Mouse (Mus musculus) frontal cortex, postnatal 36 days (tissue): ENCODE measurements at regions not wholly inside any gene's neighbourhood (a gene's known extent, or its start where the extent isn't known, plus 50 kb on each side); places are given as distances from the start of the nearest gene placed in this dataset.
A peak's percentile ranks its signal among the peaks of the same experiment; 100 is the strongest.
"Not testable (repeated sequence)": the region's sequence is repeated elsewhere in the genome, so short reads cannot be mapped to it uniquely, and the experiment has no call there.

Experiments
- DNase-seq, 2 experiments: peaks; one replicate each; pipeline ENCODE4 v3.0.0; 2022; ENCODE audit warnings: low spot score in 2 of 2

- no peak for DNase-seq
Measured at GRCm38 (mm10) chr2:146724142-146724679, 131.5 kb upstream of the Kiz start.

GRCm38 (mm10) chr2:146724924-146725555 is 130.6 kb upstream of the Kiz start:
- no peak for DNase-seq

- DNase-seq, result no peak
Measured at GRCm38 (mm10) chr2:146728693-146729092, 127.0 kb upstream of the Kiz start.

- DNase-seq, result no peak
Measured at GRCm38 (mm10) chr2:146731081-146731480, 124.6 kb upstream of the Kiz start.

GRCm38 (mm10) chr2:146732891-146733290 is 122.8 kb upstream of the Kiz start:
- DNase-seq, result not testable (repeated sequence)

- DNase-seq, result no peak
Measured at GRCm38 (mm10) chr2:146744396-146744795, 111.3 kb upstream of the Kiz start.

- no peak for DNase-seq
Measured at GRCm38 (mm10) chr2:146745012-146745682, 110.5 kb upstream of the Kiz start.

GRCm38 (mm10) chr2:146745683-146746047 is 110.0 kb upstream of the Kiz start:
- DNase-seq, result peak; percentile 49 to 55

GRCm38 (mm10) chr2:146753988-146754387 is 101.7 kb upstream of the Kiz start:
- DNase-seq, result no peak

- DNase-seq, result no peak
Measured at GRCm38 (mm10) chr2:146763522-146764144, 92.0 kb upstream of the Kiz start.

GRCm38 (mm10) chr2:146764313-146765255 is 91.1 kb upstream of the Kiz start:
- no peak for DNase-seq

- no peak for DNase-seq
Measured at GRCm38 (mm10) chr2:146774876-146775275, 80.8 kb upstream of the Kiz start.

GRCm38 (mm10) chr2:146787132-146787810 is 68.4 kb upstream of the Kiz start:
- DNase-seq, result no peak

GRCm38 (mm10) chr2:146787811-146788455 is 67.7 kb upstream of the Kiz start:
- DNase-seq, result no peak

- no peak for DNase-seq
Measured at GRCm38 (mm10) chr2:146792844-146793420, 62.7 kb upstream of the Kiz start.

- DNase-seq, result no peak
Measured at GRCm38 (mm10) chr2:146802973-146803372, 52.7 kb upstream of the Kiz start.
